Mouse (Mus musculus): ENCODE measurements around the gene Slc7a8. TPM values are rescaled to one million over a fixed set of nuclear protein-coding genes. Genes with fewer than 3 reads are reported as not detected.
A peak's percentile ranks its signal among the peaks of the same experiment; 100 is the strongest.

The Slc7a8 gene
- polyA plus RNA-seq, 1 experiment: 37.1 TPM

- H3K4me1 ChIP-seq (ENCODE audit: control insufficient read depth, insufficient read depth, low read length): no peaks in the 10 kb centered on the region
- H3K4me3 ChIP-seq (replicated peaks; ENCODE audit: insufficient read depth, low read depth, low read length): no peak overlapping the region
- DNase-seq: no peak
- no peaks in the 10 kb centered on the region for H3K27me3 ChIP-seq (ENCODE audit: control insufficient read depth, insufficient read depth, low read length)
- no peak overlapping the region for H3K27ac ChIP-seq (ENCODE audit: insufficient read depth, low read length)
- WGBS: 72% methylated on average over 1 of the region's 1 CpGs
- no peak for TF ChIP-seq POLR2A (IDR thresholded peaks at IDR 0.05; ENCODE audit: borderline replicate concordance, insufficient read depth, low read length)
- TF ChIP-seq CTCF (IDR thresholded peaks at IDR 0.05; ENCODE audit: borderline replicate concordance, insufficient read depth, low read depth, low read length): no peak
These were observed 11.6 kb upstream of the Slc7a8 start for GRCm38 (mm10) chr14:54793351-54793750.

- no peak overlapping the region for H3K4me3 ChIP-seq (replicated peaks; ENCODE audit: insufficient read depth, low read depth, low read length)
- H3K4me1 ChIP-seq (ENCODE audit: control insufficient read depth, insufficient read depth, low read length): no peaks in the 10 kb centered on the region
- 81% methylated on average over 6 of the region's 6 CpGs for WGBS
- no peak for TF ChIP-seq POLR2A (IDR thresholded peaks at IDR 0.05; ENCODE audit: borderline replicate concordance, insufficient read depth, low read length)
- H3K27ac ChIP-seq (ENCODE audit: insufficient read depth, low read length): no peak overlapping the region
- DNase-seq: no peak
- no peaks in the 10 kb centered on the region for H3K27me3 ChIP-seq (ENCODE audit: control insufficient read depth, insufficient read depth, low read length)
These were observed 10.4 kb upstream of the Slc7a8 start for GRCm38 (mm10) chr14:54792166-54792565.

- no peak for DNase-seq
- Histone ChIP-seq H3K27ac (ENCODE audit: insufficient read depth, low read length) (no peak overlapping the region), H3K4me1 (ENCODE audit: control insufficient read depth, insufficient read depth, low read length) (no peaks in the 10 kb centered on the region), H3K4me3 (replicated peaks; ENCODE audit: insufficient read depth, low read depth, low read length) (no peak overlapping the region), H3K27me3 (ENCODE audit: control insufficient read depth, insufficient read depth, low read length) (no peaks in the 10 kb centered on the region)
- TF ChIP-seq CTCF (IDR thresholded peaks at IDR 0.05; ENCODE audit: borderline replicate concordance, insufficient read depth, low read depth, low read length) (no peak), POLR2A (IDR thresholded peaks at IDR 0.05; ENCODE audit: borderline replicate concordance, insufficient read depth, low read length) (no peak)
- WGBS: 98% methylated on average over 5 of the region's 5 CpGs
These were observed 6.5 kb upstream of the Slc7a8 start for GRCm38 (mm10) chr14:54788231-54788630.

- TF ChIP-seq CTCF (IDR thresholded peaks at IDR 0.05; ENCODE audit: borderline replicate concordance, insufficient read depth, low read depth, low read length) (peak; percentile 35; the same call in 1 of the 2 replicates), POLR2A (IDR thresholded peaks at IDR 0.05; ENCODE audit: borderline replicate concordance, insufficient read depth, low read length) (no peak)
- 64% methylated on average over 4 of the region's 4 CpGs for WGBS
- H3K27me3 ChIP-seq (ENCODE audit: control insufficient read depth, insufficient read depth, low read length): no peaks in the 10 kb centered on the region
- no peak overlapping the region for H3K27ac ChIP-seq (ENCODE audit: insufficient read depth, low read length)
- no peak overlapping the region for H3K4me3 ChIP-seq (replicated peaks; ENCODE audit: insufficient read depth, low read depth, low read length)
- H3K4me1 ChIP-seq (ENCODE audit: control insufficient read depth, insufficient read depth, low read length): no peaks in the 10 kb centered on the region
- no peak for DNase-seq
These were observed 5.5 kb upstream of the Slc7a8 start for GRCm38 (mm10) chr14:54787226-54787625.

- 24% methylated on average over 10 of the region's 10 CpGs for WGBS
- H3K27ac ChIP-seq (ENCODE audit: insufficient read depth, low read length): no peak overlapping the region
These were observed 4.7 kb upstream of the Slc7a8 start for GRCm38 (mm10) chr14:54786489-54786888.

GRCm38 (mm10) chr14:54785898-54786297 lies 4.2 kb upstream of the Slc7a8 start:
- H3K27me3 ChIP-seq (ENCODE audit: control insufficient read depth, insufficient read depth, low read length): no peaks in the 10 kb centered on the region

More at GRCm38 (mm10) chr14:54786489-54786888, 4.7 kb upstream of the Slc7a8 start:
- no peaks in the 10 kb centered on the region for H3K4me1 ChIP-seq (ENCODE audit: control insufficient read depth, insufficient read depth, low read length)
- TF ChIP-seq CTCF (IDR thresholded peaks at IDR 0.05; ENCODE audit: borderline replicate concordance, insufficient read depth, low read depth, low read length) (no peak), POLR2A (IDR thresholded peaks at IDR 0.05; ENCODE audit: borderline replicate concordance, insufficient read depth, low read length) (no peak)
- peak in 1 of 2 experiments; percentile 34 for DNase-seq
- H3K4me3 ChIP-seq (replicated peaks; ENCODE audit: insufficient read depth, low read depth, low read length): no peak overlapping the region
- H3K27me3 ChIP-seq (ENCODE audit: control insufficient read depth, insufficient read depth, low read length): no peaks in the 10 kb centered on the region

GRCm38 (mm10) chr14:54782971-54783370 lies 1.2 kb upstream of the Slc7a8 start:
- 93% methylated on average over 6 of the region's 6 CpGs for WGBS
- no peak overlapping the region for H3K4me3 ChIP-seq (replicated peaks; ENCODE audit: insufficient read depth, low read depth, low read length)
- TF ChIP-seq CTCF (IDR thresholded peaks at IDR 0.05; ENCODE audit: borderline replicate concordance, insufficient read depth, low read depth, low read length) (no peak), POLR2A (IDR thresholded peaks at IDR 0.05; ENCODE audit: borderline replicate concordance, insufficient read depth, low read length) (no peak)
- no peaks in the 10 kb centered on the region for H3K27me3 ChIP-seq (ENCODE audit: control insufficient read depth, insufficient read depth, low read length)
- no peak for DNase-seq
- H3K4me1 ChIP-seq (ENCODE audit: control insufficient read depth, insufficient read depth, low read length): peaks cover 3% of the 10 kb centered on the region; the same call in 1 of the 2 replicates
- no peak overlapping the region for H3K27ac ChIP-seq (ENCODE audit: insufficient read depth, low read length)

More at GRCm38 (mm10) chr14:54785898-54786297, 4.2 kb upstream of the Slc7a8 start:
- Histone ChIP-seq H3K4me3 (replicated peaks; ENCODE audit: insufficient read depth, low read depth, low read length) (no peak overlapping the region), H3K27ac (ENCODE audit: insufficient read depth, low read length) (no peak overlapping the region), H3K4me1 (ENCODE audit: control insufficient read depth, insufficient read depth, low read length) (no peaks in the 10 kb centered on the region)
- 61% methylated on average over 4 of the region's 4 CpGs for WGBS
- peak; percentile 77 for TF ChIP-seq CTCF (IDR thresholded peaks at IDR 0.05; ENCODE audit: borderline replicate concordance, insufficient read depth, low read depth, low read length)
- TF ChIP-seq POLR2A (IDR thresholded peaks at IDR 0.05; ENCODE audit: borderline replicate concordance, insufficient read depth, low read length): no peak
- peak; percentile 65 to 82 for DNase-seq

GRCm38 (mm10) chr14:54780836-54781609 lies 723 bp downstream of the Slc7a8 start:
- Histone ChIP-seq H3K4me1 (ENCODE audit: control insufficient read depth, insufficient read depth, low read length) (peaks cover 14% of the 10 kb centered on the region), H3K27ac (ENCODE audit: insufficient read depth, low read length) (peak overlapping the region; percentile 47), H3K4me3 (replicated peaks; ENCODE audit: insufficient read depth, low read depth, low read length) (peak overlapping the region; percentile 75), H3K27me3 (ENCODE audit: control insufficient read depth, insufficient read depth, low read length) (no peaks in the 10 kb centered on the region)
- WGBS: under 1% methylated on average over 35 of the region's 35 CpGs
- peak; percentile 90 for DNase-seq
- TF ChIP-seq CTCF (IDR thresholded peaks at IDR 0.05; ENCODE audit: borderline replicate concordance, insufficient read depth, low read depth, low read length) (no peak), POLR2A (IDR thresholded peaks at IDR 0.05; ENCODE audit: borderline replicate concordance, insufficient read depth, low read length) (peak; percentile 79)

Measured in cerebellum, adult 2 months (tissue).